Mouse (Mus musculus) forebrain, embryonic 13.5 days (tissue): ENCODE measurements around the gene Ccdc22. TPM values are rescaled to one million over a fixed set of nuclear protein-coding genes. Genes with fewer than 3 reads are reported as not detected.

Experiments used
- ATAC-seq: fragments of 200-750 bp; cut with Nextera tagmentation; 2 replicates; pipeline ENCODE4 v1.8.0; 2017
- H3K27ac ChIP-seq: fragments of 300-500 bp; sonication (generic); 2 replicates; pipeline ENCODE4 v1.5.1; 2015; ENCODE audit warnings: inconsistent platforms, mild to moderate bottlenecking, moderate library complexity
- H3K27me3 ChIP-seq: fragments of 300-500 bp; sonication (generic); 2 replicates; pipeline ENCODE4 v1.6.1; 2015; ENCODE audit warnings: mild to moderate bottlenecking, inconsistent platforms
- H3K36me3 ChIP-seq: fragments of 300-500 bp; sonication (generic); 2 replicates; pipeline ENCODE4 v1.6.1; 2015; ENCODE audit warnings: mild to moderate bottlenecking, inconsistent platforms; ENCODE audit not compliant: poor library complexity, severe bottlenecking
- H3K4me1 ChIP-seq: fragments of 300-500 bp; sonication (generic); 2 replicates; pipeline ENCODE4 v1.6.1; 2015; ENCODE audit warnings: inconsistent platforms
- H3K4me2 ChIP-seq: fragments of 300-500 bp; sonication (generic); 2 replicates; pipeline ENCODE4 v1.6.1; 2015; ENCODE audit warnings: inconsistent platforms, mild to moderate bottlenecking, moderate library complexity
- H3K4me3 ChIP-seq: fragments of 300-500 bp; sonication (generic); 2 replicates; pipeline ENCODE4 v1.5.1; 2015; ENCODE audit warnings: mild to moderate bottlenecking, inconsistent platforms
- H3K9ac ChIP-seq: fragments of 300-500 bp; sonication (generic); 2 replicates; pipeline ENCODE4 v1.6.1; 2015; ENCODE audit warnings: mild to moderate bottlenecking, inconsistent platforms
- H3K9me3 ChIP-seq: fragments of 300-500 bp; sonication (generic); replicated peaks from 2 replicates; pipeline ENCODE4 v1.6.1; 2016; ENCODE audit warnings: inconsistent platforms
- WGBS: fragments of 180-500 bp; shearing (Covaris S2); methylation state at CpG from one replicate; pipeline ENCODE4 v1.1.7; 2015; 5-methylcytosine and 5-hydroxymethylcytosine counted together
- polyA plus RNA-seq: library from polyadenylated mRNA; unstranded; fragments of >200 nt; fragmentation: Nextera tagmentation; extraction: Ambion mirVana; gene quantifications from 2 replicates; pipeline ENCODE4 v1.2.1, GENCODE M21; 2015

Ccdc22 gene
- polyA plus RNA-seq, 1 experiment from 2014 or later = 36.8 TPM

- H3K9ac ChIP-seq = peak overlapping the region; percentile 58
Observed at GRCm38 (mm10) chrX:7610035-7610434, 4.7 kb upstream of the Ccdc22 start.

GRCm38 (mm10) chrX:7606783-7607182, 1.5 kb upstream of the Ccdc22 start, which contains the start of gene Cacna1f:
Cacna1f (plus strand) TSS chrX:7607083.
- Histone ChIP-seq H3K4me3 (no peak within 1 kb of the TSS), H3K27me3 (0 out of 2 replicates have a peak, but pooled peaks cover 4% of the 10 kb centered on the region), H3K9ac (no peak within 1 kb of the TSS), H3K27ac (no peak within 1 kb of the TSS), H3K36me3 (0 out of 2 replicates have a peak, but pooled peaks cover 4% of the 10 kb centered on the region), H3K4me2 (no peak within 1 kb of the TSS), H3K9me3 (no peaks in the 10 kb centered on the region; the same call in 1 of the 2 replicates), H3K4me1 (peaks cover 11% of the 10 kb centered on the region)
- WGBS = 81% methylated on average over 6 of the region's 6 CpGs
- no peak for ATAC-seq

More at GRCm38 (mm10) chrX:7610035-7610434, 4.7 kb upstream of the Ccdc22 start:
- 0 out of 2 replicates have a peak, but pooled peaks cover 4% of the 10 kb centered on the region for H3K27me3 ChIP-seq
- H3K4me3 ChIP-seq = peak overlapping the region; percentile 42
- peak overlapping the region; percentile 68 for H3K4me2 ChIP-seq
- WGBS = 20% methylated on average over 21 of the region's 21 CpGs
- H3K27ac ChIP-seq = no peak overlapping the region
- no peaks in the 10 kb centered on the region for H3K36me3 ChIP-seq
- H3K4me1 ChIP-seq = no peaks in the 10 kb centered on the region
- no peaks in the 10 kb centered on the region; the same call in 1 of the 2 replicates for H3K9me3 ChIP-seq
- no peak for ATAC-seq

GRCm38 (mm10) chrX:7605575-7605941, 241 bp upstream of the Ccdc22 start:
- WGBS = 46% methylated on average over 8 of the region's 8 CpGs
- no peak overlapping the region for H3K4me2 ChIP-seq
- peak; percentile 52 for ATAC-seq

GRCm38 (mm10) chrX:7604004-7604403, 1.3 kb downstream of the Ccdc22 start:
- no peak for ATAC-seq
- WGBS = 97% methylated on average over 7 of the region's 7 CpGs
- peaks cover 11% of the 10 kb centered on the region for H3K4me1 ChIP-seq
- no peak overlapping the region for H3K27ac ChIP-seq
- H3K27me3 ChIP-seq = 0 out of 2 replicates have a peak, but pooled peaks cover 4% of the 10 kb centered on the region
- H3K9ac ChIP-seq = no peak overlapping the region
- peak overlapping the region; percentile 59 for H3K4me2 ChIP-seq
- no peaks in the 10 kb centered on the region for H3K9me3 ChIP-seq
- peaks cover 18% of the 10 kb centered on the region for H3K36me3 ChIP-seq
- H3K4me3 ChIP-seq = no peak overlapping the region

More at GRCm38 (mm10) chrX:7605575-7605941, 241 bp upstream of the Ccdc22 start:
- H3K9ac ChIP-seq = no peak overlapping the region
- 0 out of 2 replicates have a peak, but pooled peaks cover 4% of the 10 kb centered on the region for H3K36me3 ChIP-seq
- H3K9me3 ChIP-seq = no peaks in the 10 kb centered on the region
- peaks cover 11% of the 10 kb centered on the region for H3K4me1 ChIP-seq
- 0 out of 2 replicates have a peak, but pooled peaks cover 4% of the 10 kb centered on the region for H3K27me3 ChIP-seq
- no peak overlapping the region for H3K4me3 ChIP-seq
- no peak overlapping the region for H3K27ac ChIP-seq

- no peak overlapping the region for H3K4me2 ChIP-seq
- no peaks in the 10 kb centered on the region for H3K9me3 ChIP-seq
- H3K4me1 ChIP-seq = no peaks in the 10 kb centered on the region
- no peaks in the 10 kb centered on the region for H3K27me3 ChIP-seq
- WGBS = 87% methylated on average over 9 of the region's 9 CpGs
- H3K27ac ChIP-seq = no peak overlapping the region
- no peak for ATAC-seq
- H3K9ac ChIP-seq = no peak overlapping the region
- H3K36me3 ChIP-seq = peaks cover 79% of the 10 kb centered on the region
- H3K4me3 ChIP-seq = no peak overlapping the region
Observed at GRCm38 (mm10) chrX:7595371-7595770, 9.9 kb downstream of the Ccdc22 start.

- Histone ChIP-seq H3K36me3 (peaks cover 20% of the 10 kb centered on the region; the same call in 1 of the 2 replicates), H3K27ac (no peak overlapping the region), H3K4me1 (no peaks in the 10 kb centered on the region), H3K9me3 (no peaks in the 10 kb centered on the region), H3K9ac (no peak overlapping the region), H3K4me2 (no peak overlapping the region), H3K27me3 (no peaks in the 10 kb centered on the region), H3K4me3 (no peak overlapping the region)
- 91% methylated on average over 4 of the region's 5 CpGs for WGBS
- no peak for ATAC-seq
Observed at GRCm38 (mm10) chrX:7586356-7586755, 19.0 kb downstream of the Ccdc22 start.

- H3K9ac ChIP-seq = no peak overlapping the region
- no peaks in the 10 kb centered on the region for H3K9me3 ChIP-seq
- no peak overlapping the region for H3K4me3 ChIP-seq
- no peaks in the 10 kb centered on the region for H3K4me1 ChIP-seq
- no peaks in the 10 kb centered on the region for H3K27me3 ChIP-seq
- WGBS = 93% methylated on average over 11 of the region's 11 CpGs
- H3K36me3 ChIP-seq = peaks cover 6% of the 10 kb centered on the region; the same call in 1 of the 2 replicates
- no peak for ATAC-seq
- no peak overlapping the region for H3K4me2 ChIP-seq
- no peak overlapping the region for H3K27ac ChIP-seq
Observed at GRCm38 (mm10) chrX:7583881-7584280, 21.4 kb downstream of the Ccdc22 start.

GRCm38 (mm10) chrX:7581151-7581550, 24.2 kb downstream of the Ccdc22 start:
- H3K27me3 ChIP-seq = no peaks in the 10 kb centered on the region
- no peak for ATAC-seq
- no peak overlapping the region for H3K27ac ChIP-seq
- H3K4me2 ChIP-seq = no peak overlapping the region
- 83% methylated on average over 2 of the region's 2 CpGs for WGBS
- no peaks in the 10 kb centered on the region for H3K4me1 ChIP-seq
- H3K9ac ChIP-seq = no peak overlapping the region
- no peaks in the 10 kb centered on the region for H3K9me3 ChIP-seq
- no peaks in the 10 kb centered on the region for H3K36me3 ChIP-seq
- H3K4me3 ChIP-seq = no peak overlapping the region

GRCm38 (mm10) chrX:7574885-7575231, 30.5 kb downstream of the Ccdc22 start:
- H3K27me3 ChIP-seq = no peaks in the 10 kb centered on the region
- peak overlapping the region; percentile 55 for H3K4me3 ChIP-seq
- H3K36me3 ChIP-seq = no peaks in the 10 kb centered on the region
- peaks cover 29% of the 10 kb centered on the region for H3K4me1 ChIP-seq
- peak overlapping the region; percentile 12; the same call in 1 of the 2 replicates for H3K9ac ChIP-seq
- H3K9me3 ChIP-seq = no peaks in the 10 kb centered on the region
- ATAC-seq = peak; percentile 9; the same call in 1 of the 2 replicates
- WGBS = 14% methylated on average over 5 of the region's 6 CpGs
- H3K4me2 ChIP-seq = peak overlapping the region; percentile 65
- H3K27ac ChIP-seq = peak overlapping the region; percentile 79

GRCm38 (mm10) chrX:7574087-7574884, 31.0 kb downstream of the Ccdc22 start, which contains the start of gene Ppp1r3f:
Ppp1r3f (minus strand) TSS chrX:7574283.
- Histone ChIP-seq H3K36me3 (no peaks in the 10 kb centered on the region), H3K4me2 (peak within 1 kb of the TSS; percentile 65), H3K4me3 (peak within 1 kb of the TSS; percentile 55), H3K27me3 (no peaks in the 10 kb centered on the region), H3K9me3 (no peaks in the 10 kb centered on the region), H3K4me1 (peaks cover 29% of the 10 kb centered on the region), H3K27ac (peak within 1 kb of the TSS; percentile 88), H3K9ac (peak within 1 kb of the TSS; percentile 75)
- ATAC-seq = peak; percentile 98
- WGBS = 24% methylated on average over 58 of the region's 65 CpGs

GRCm38 (mm10) chrX:7573176-7574086, 31.9 kb downstream of the Ccdc22 start, which contains the start of gene Foxp3:
Foxp3 (plus strand) TSS chrX:7573644.
- H3K27ac ChIP-seq = peak within 1 kb of the TSS; percentile 88
- 39% methylated on average over 42 of the region's 72 CpGs for WGBS
- peak within 1 kb of the TSS; percentile 75 for H3K9ac ChIP-seq
- H3K4me2 ChIP-seq = peak within 1 kb of the TSS; percentile 65
- H3K36me3 ChIP-seq = no peaks in the 10 kb centered on the region
- peak within 1 kb of the TSS; percentile 55 for H3K4me3 ChIP-seq
- peaks cover 29% of the 10 kb centered on the region for H3K4me1 ChIP-seq
- H3K9me3 ChIP-seq = no peaks in the 10 kb centered on the region
- H3K27me3 ChIP-seq = no peaks in the 10 kb centered on the region
- ATAC-seq = peak; percentile 4
